Mouse (Mus musculus): ENCODE measurements at regions not wholly inside any gene's neighbourhood (a gene's known extent, or its start where the extent isn't known, plus 50 kb on each side); places are given as distances from the start of the nearest gene placed in this dataset.

- no peak for TF ChIP-seq CTCF (IDR thresholded peaks at IDR 0.05; ENCODE audit: control insufficient read depth, insufficient read depth, insufficient replicate concordance, low read depth, low read length)
- TF ChIP-seq POLR2A (IDR thresholded peaks at IDR 0.05; ENCODE audit: control insufficient read depth, low read depth, low read length): no peak
Observed at GRCm38 (mm10) chr2:128508244-128508605, 82.8 kb upstream of the Spdye4c start.
